Mouse (Mus musculus) lung, postnatal 14 days (tissue): ENCODE data around the gene Slc9a2.
"Not testable (repeated sequence)": the region's sequence is repeated elsewhere in the genome, so short reads cannot be mapped to it uniquely, and the experiment has no call there.

Source experiments
- DNase-seq: peaks from one replicate; pipeline ENCODE4 v3.0.0; 2021

Slc9a2 gene

GRCm38 (mm10) chr1:40680067-40680867, at the start of gene Slc9a2:
Gene Slc9a2, plus strand, starts transcription at chr1:40680574.
- DNase-seq: no peak

GRCm38 (mm10) chr1:40632407-40633062, 47.8 kb upstream of the Slc9a2 start:
- DNase-seq: no peak

GRCm38 (mm10) chr1:40634608-40635007, 45.8 kb upstream of the Slc9a2 start:
- DNase-seq: no peak

GRCm38 (mm10) chr1:40648234-40648633, 32.1 kb upstream of the Slc9a2 start:
- DNase-seq: no peak

DNA sequence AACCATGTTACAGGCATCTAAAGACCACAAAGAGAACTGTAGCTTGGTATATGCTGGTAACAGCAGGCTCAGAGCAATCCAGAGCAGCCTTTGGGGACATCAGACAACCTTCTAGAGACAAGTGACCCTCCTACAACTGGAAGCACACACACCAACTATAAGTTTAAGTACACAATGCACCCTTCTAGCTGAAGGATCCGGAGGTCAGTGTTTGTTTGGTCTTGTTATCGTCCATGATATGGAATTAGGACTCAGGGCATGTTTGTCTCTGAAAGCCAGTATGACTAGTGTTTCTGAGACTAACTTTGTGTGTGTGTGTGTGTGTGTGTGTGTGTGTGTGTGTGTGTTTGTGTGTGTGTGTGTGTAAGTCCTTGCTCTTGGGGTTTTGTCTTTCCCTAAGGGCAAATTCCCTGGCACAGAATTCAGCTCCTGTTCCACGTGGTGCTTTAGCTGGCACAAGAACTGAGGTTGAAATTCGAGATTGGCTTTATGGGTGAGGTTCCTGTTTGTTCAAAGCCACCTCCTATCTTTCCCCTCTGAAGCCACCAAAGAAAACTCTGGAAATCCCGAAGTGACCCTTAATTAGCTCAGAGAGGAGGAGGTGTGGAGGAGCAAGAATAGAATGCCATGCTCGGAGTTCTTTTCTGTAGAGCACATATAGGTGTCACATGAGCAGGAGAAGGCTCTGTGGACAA, 29.4 kb upstream of the Slc9a2 start:
- no peak for DNase-seq

GRCm38 (mm10) chr1:40657035-40657434, 23.3 kb upstream of the Slc9a2 start:
- no peak for DNase-seq

GRCm38 (mm10) chr1:40657978-40658496, 22.3 kb upstream of the Slc9a2 start:
- DNase-seq: peak; percentile 70

DNA sequence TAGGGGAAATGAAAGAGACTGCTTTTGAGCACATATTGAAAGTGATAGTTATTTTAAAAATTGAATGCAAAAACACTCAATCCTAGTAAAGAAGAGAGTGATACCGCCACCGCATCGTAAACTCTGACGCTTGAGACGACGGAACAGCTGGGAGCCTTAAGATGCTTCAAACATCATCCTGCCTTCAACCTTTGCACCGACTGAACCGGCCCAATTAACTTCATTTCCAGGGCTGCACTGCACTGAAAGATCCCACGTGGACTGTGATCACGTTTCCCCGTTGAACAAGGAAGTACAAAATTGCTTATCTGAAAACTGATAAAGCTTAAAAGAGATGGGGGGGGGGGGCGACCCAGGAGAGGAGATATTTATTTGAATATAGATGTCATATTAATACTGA, 21.4 kb upstream of the Slc9a2 start:
- DNase-seq: no peak

DNA sequence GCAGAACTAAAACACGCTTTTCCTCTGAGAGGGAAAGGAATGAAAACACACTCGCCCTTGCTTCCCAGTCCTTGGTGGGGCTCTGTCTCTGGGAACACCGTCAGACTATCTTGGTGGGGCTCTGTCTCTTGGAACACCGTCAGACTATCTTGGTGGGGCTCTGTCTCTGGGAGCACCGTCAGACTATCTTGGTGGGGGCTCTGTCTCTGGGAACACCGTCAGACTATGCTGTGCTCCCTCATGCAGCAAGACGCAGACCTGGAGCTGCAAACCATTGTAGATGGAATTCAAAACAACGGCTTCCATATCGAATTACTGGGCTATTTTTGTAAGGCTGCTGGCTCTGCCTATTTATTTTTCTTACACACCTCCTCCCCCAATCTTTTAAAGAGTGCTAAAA, 20.9 kb upstream of the Slc9a2 start:
- no peak for DNase-seq

DNA sequence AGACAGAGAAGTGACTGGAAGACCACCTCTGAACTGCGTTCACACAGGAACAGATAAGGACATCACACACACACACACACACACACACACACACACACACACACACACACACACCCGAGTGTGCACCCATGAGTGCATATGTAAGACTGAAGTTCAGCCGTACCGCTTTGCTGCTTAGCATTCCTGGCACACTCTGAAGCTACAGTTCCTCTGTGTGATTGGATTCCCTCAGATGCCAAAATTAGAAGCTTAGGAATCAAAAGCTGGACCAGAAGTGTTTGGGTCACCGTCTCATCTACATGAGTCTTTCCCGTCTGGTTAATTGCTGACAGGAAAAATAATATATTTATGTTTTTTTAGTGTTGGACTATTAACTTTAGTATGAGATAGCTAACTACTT, 19.5 kb upstream of the Slc9a2 start:
- DNase-seq: no peak

DNA sequence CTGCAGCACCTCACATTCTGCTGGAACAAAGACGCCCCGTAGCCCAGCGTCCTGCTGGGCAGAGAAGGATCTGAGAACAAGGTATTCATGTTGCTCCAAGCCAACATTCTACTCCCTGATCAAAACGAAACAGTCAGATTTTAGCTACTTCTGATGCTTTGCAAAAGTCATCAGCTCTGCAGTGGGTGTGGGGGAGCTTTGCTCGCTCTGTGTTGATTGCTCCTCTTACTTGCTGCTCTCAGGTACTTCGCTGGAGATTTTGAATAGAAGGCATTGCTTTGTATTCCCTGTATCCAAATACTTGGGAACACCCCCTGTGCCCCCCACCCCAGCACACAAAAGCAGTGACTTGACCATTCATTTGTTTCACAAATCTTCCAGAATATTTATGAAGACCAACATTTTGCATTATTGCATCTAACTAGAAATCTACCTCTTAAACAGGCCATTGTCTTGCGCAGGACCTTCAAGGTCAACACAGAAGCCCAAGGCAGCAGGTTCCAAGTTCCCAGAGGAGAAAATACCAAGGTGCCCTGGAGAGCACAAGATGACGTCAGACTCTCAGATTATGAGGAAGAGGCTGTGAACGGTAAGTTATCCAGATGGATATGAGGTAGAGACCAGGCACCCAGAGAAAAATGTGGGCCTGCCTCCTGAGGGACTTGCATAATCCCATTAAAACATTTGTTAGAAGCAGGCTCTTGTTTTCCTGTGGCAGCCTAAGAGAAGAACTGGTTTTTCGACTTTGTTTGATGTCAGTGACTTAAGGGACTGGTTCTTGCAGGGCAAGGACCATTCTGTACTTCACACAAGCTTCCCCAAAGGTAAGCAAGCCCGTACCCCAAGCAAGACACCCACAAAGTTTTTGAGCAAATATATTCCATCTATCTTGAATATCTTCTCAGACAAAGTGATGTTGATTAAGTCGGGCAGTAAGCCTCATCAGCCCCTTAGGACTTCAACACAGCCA, 14.7 kb upstream of the Slc9a2 start:
- no peak for DNase-seq

- DNase-seq: not testable (repeated sequence)
Observed at GRCm38 (mm10) chr1:40667442-40667841, 12.9 kb upstream of the Slc9a2 start.

- DNase-seq: no peak
Observed at GRCm38 (mm10) chr1:40670025-40670424, 10.3 kb upstream of the Slc9a2 start.

DNA sequence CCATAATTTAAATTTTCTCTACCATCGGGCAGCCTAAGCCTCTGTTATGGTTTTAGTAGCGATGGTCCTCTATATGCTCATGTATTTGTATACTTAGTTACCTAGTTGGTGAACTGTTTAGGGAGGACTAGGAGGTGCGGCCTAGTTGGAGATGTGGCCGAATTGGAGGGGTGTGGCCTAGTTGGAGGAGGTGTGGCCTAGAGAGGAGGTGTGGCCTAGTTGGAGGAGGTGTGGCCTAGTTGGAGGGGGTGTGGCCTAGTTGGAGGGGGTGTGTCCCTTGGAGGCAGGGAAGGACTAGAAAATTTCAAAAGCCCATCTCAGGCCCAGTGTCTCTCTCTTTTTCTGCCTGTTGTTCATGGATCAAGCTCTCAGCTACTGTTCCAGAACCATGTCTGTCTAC, 8.9 kb upstream of the Slc9a2 start:
- DNase-seq: no peak

DNA sequence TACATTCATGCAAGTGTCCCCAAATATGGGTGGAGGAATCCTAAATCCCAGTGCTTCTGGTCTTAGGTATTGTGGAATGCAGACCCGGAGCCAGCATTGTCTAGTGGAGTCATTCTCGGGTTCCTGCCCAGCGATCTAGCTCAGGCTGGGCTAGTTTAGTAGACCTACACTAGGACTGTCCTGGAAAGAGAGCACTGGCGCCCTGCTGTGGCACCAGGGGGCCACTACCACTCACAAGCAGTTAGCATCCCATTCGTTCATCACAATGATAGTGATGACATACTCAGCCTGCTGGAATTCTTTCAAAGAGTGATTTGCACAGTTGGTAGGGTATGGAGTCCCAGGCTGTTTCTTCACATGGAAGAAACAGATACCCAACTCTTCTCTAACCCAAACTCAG, 3.1 kb upstream of the Slc9a2 start:
- no peak for DNase-seq

DNA sequence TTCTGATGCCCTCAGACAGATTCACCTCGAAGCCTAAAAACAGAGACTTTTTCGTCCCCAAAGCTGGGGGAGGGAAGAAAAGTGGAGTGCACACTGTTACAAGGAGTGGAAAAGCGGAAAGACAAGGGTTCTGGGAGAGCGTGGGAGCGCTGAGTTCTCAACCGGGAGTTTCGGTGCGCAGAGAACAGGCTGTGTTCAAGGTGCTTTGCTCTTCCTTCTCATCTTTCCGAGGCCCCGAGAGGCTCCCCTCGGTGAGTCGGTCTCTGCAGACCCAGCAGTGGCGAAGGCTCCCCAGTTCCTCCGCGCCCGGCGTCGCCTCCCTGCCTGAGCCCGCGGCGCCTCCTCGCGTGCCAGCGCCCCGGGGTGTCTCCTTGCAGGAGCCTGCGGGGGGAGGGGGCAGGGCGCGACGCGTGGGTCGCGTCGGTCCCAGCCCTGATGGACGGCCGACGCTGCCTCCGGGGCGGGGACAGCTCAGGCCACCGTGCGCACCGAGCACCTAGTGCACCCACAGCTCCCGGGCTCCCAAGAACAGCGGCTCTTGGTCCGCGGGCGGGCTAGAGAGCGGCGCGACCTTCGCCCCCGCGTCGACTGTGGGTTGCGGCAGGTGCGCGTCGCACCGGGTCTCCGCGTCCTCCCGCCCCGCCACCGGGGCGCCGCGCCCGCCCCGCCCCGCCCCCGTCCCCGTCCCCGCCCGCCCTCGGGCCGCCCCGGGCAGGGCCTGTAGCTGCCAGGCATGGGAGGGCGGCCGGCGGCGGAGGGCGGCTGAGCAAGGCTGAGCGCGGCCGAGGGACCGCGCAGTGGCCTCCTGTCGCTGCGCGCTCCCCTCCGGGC, 709 bp downstream of the Slc9a2 start:
- peak; percentile 21 for DNase-seq

- DNase-seq: no peak
Observed at GRCm38 (mm10) chr1:40681699-40682510, 1.5 kb downstream of the Slc9a2 start.

DNA sequence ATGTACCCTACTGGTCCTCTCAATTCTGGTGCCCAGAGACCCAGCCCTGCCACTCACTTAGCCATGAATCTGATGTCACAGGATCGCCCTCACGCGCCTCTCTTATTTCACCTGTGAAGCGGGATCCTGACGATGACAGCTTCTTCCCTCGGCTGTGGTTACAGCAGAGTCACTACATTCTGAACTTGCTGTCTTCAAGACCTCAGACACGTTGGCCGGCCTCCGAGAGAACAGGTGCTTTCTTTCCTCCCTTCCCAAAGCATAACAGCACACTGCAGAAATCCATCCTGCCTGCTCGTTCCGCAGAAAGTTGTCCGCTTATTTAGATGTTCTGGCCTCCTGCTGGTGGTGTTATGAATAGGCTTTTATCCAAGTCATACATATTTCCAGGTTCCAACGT, 13.9 kb downstream of the Slc9a2 start:
- DNase-seq: no peak

- DNase-seq: no peak
Observed at GRCm38 (mm10) chr1:40696436-40696835, 16.1 kb downstream of the Slc9a2 start.

GRCm38 (mm10) chr1:40705099-40705498, 24.7 kb downstream of the Slc9a2 start:
- DNase-seq: no peak

DNA sequence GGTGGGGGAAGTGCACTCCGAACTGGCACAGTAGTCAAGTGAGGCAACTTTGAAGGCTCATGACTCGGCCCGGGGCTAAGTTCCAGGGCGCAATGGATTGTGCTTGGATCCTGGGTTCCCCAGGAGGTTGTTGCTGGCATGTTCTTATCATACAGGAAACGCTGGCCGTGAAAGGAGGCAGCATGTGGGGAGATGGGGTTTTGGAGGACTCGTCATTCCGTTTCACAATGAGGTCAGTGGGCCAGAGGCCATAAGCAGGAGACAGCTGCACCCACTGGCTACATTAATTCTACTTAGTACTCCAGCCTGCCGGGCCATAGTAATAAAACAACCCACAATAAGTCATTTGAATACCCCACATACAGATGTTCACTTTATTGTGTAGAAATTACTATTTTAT, 34.6 kb downstream of the Slc9a2 start:
- no peak for DNase-seq
